ENCODE assay signal across 8 mouse cellular contexts in the genomic region with DNA sequence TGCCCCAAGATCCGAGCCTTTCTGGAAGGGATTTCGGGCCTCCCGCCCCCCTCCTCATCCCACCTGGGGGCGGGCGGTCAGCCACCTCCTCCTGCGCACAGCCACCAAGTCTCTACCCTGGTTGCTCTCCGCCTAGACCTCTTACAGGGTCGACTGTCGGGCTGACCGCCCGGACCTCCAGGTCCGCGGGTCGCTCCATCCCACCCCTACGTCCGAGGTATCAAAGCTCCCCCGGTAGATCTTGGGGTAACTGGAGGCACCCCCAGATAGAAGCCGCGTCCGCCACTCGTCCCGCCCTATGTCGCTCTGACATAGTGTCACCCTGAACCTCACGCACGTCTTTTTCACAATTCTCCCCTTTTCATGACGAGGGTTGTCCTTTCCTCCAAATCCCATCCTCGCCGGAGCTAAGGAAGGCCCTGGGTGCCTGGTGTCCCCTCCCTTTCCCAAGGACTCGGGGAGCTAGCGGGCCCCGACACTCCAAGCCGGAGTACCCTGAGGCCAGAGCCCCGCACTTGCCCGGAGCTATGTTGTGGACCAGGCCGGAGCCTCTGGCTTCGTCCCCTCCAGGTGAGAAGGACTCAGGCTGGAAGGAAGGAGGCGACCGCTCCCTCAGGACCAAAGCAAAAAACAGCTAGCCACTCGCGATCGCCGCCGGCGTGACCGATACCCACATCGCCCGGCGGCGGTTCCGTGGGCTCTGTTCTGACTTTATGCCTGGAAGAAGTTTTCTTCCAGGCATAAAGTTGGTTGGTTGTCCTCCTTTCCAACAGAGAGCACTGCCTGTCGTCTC.
DNase-seq lines count a peak whose midpoint lies in the region; ATAC-seq and TF ChIP-seq lines count a peak whose summit lies in the region.

No protein-coding gene starts in this region.

- H3K27me3 ChIP-seq in heart, postnatal 0 days (ENCODE audit: control insufficient read depth, insufficient read depth, low read length), result peaks cover 21% of the 10 kb centered on the region; the same call in 1 of the 2 replicates
- H3K27me3 ChIP-seq in midbrain, embryonic 14.5 days (ENCODE audit: control insufficient read depth, insufficient read depth, low read length), result peaks cover 41% of the 10 kb centered on the region

- no peak overlapping the region for H3K27ac ChIP-seq in ES-E14 (ENCODE audit: insufficient read depth, low read depth, low read length, poor library complexity, severe bottlenecking)
- no peak overlapping the region for H3K27ac ChIP-seq in heart, postnatal 0 days (ENCODE audit: low read depth)
- no peak overlapping the region for H3K27ac ChIP-seq in midbrain, embryonic 14.5 days (replicated peaks; ENCODE audit: low read depth, low read length)

- ATAC-seq in heart, postnatal 0 days (ENCODE audit: insufficient read depth, low read depth), result peak; percentile 47
- peak; percentile 62 for ATAC-seq in midbrain, embryonic 14.5 days (ENCODE audit: low FRiP score, low TSS enrichment)

- H3K9ac ChIP-seq in ES-E14 (ENCODE audit: insufficient read depth, low read depth, low read length, poor library complexity, severe bottlenecking), result no peak overlapping the region; the same call in 1 of the 2 replicates
- H3K9ac ChIP-seq in heart, postnatal 0 days (replicated peaks; ENCODE audit: low read depth, low read length), result peak overlapping the region; percentile 48
- peak overlapping the region; percentile 59 for H3K9ac ChIP-seq in midbrain, embryonic 14.5 days (replicated peaks; ENCODE audit: low read length)

- in situ Hi-C loops in ES-E14 (cut with MboI; ENCODE audit: low sequenced_read_pairs in 2 of 2, unreplicated experiment in 2 of 2), result loop anchor here in 1 of 2 experiments (5.0 kb wide), 2 partner anchors 83 to 567 kb away; partner anchors contain the start of gene Spag6

- intact Hi-C loops in gastrocnemius, postnatal 14 days (cut with DNase I; ENCODE audit: low total_unique reads), result no loop called here

- no peaks in the 10 kb centered on the region for H3K36me3 ChIP-seq in ES-E14 (ENCODE audit: control insufficient read depth, insufficient read depth, low read length, poor library complexity, severe bottlenecking)
- H3K36me3 ChIP-seq in heart, postnatal 0 days (replicated peaks; ENCODE audit: control insufficient read depth, insufficient read depth, low read length), result no peaks in the 10 kb centered on the region
- no peaks in the 10 kb centered on the region for H3K36me3 ChIP-seq in midbrain, embryonic 14.5 days (ENCODE audit: control insufficient read depth, insufficient read depth, low read length)

- H3K9me3 ChIP-seq in ES-E14 (ENCODE audit: control insufficient read depth, insufficient read depth, low read depth, low read length), result no peaks in the 10 kb centered on the region
- no peaks in the 10 kb centered on the region for H3K9me3 ChIP-seq in heart, postnatal 0 days (replicated peaks; ENCODE audit: control insufficient read depth, low read length)
- H3K9me3 ChIP-seq in midbrain, embryonic 14.5 days (ENCODE audit: control insufficient read depth, low read length), result no peaks in the 10 kb centered on the region

- TF ChIP-seq EP300 in heart, postnatal 0 days (IDR thresholded peaks at IDR 0.05; ENCODE audit: low read depth), result no peak

- peak; percentile 6 for DNase-seq in gastrocnemius, postnatal 14 days
- DNase-seq in gastrocnemius, postnatal 25 days, result no peak
- no peak for DNase-seq in ES-E14 (ENCODE audit: low read depth, low spot score)
- DNase-seq in embryo, embryonic 11 days, result peak; percentile 49
- DNase-seq in heart, postnatal 0 days (ENCODE audit: low spot score), result no peak
- peak; percentile 6 to 36 for DNase-seq in kidney, postnatal 25 days
- DNase-seq in midbrain, embryonic 14.5 days, result peak; percentile 39
- peak; percentile 25 to 33 for DNase-seq in thymus, postnatal 10 days (ENCODE audit: low spot score in 2 of 2)

- 1% methylated on average over 51 of the region's 51 CpGs for WGBS in heart, postnatal 0 days
- 1% methylated on average over 51 of the region's 51 CpGs for WGBS in midbrain, embryonic 14.5 days

- H3K4me2 ChIP-seq in heart, postnatal 0 days (ENCODE audit: low read depth, low read length), result peak overlapping the region; percentile 80
- H3K4me2 ChIP-seq in midbrain, embryonic 14.5 days (ENCODE audit: low read length), result peak overlapping the region; percentile 83

- peak overlapping the region; percentile 43 to 49; a peak in 2 of 4 replicates for H3K4me3 ChIP-seq in ES-E14 (ENCODE audit: insufficient read depth in 1 of 2, low read depth in 1 of 2, low read length in 2 of 2, poor library complexity in 1 of 2, severe bottlenecking in 1 of 2)
- H3K4me3 ChIP-seq in heart, postnatal 0 days (ENCODE audit: low read depth, low read length), result peak overlapping the region; percentile 53
- peak overlapping the region; percentile 39 for H3K4me3 ChIP-seq in midbrain, embryonic 14.5 days (replicated peaks; ENCODE audit: low read depth, low read length)

- no peaks in the 10 kb centered on the region for H3K4me1 ChIP-seq in ES-E14 (ENCODE audit: control insufficient read depth in 2 of 2, insufficient read depth in 2 of 2, low read length in 2 of 2, poor library complexity in 1 of 2)
- H3K4me1 ChIP-seq in heart, postnatal 0 days (ENCODE audit: control insufficient read depth, insufficient read depth), result 0 out of 2 replicates have a peak, but pooled peaks cover 8% of the 10 kb centered on the region
- peaks cover 13% of the 10 kb centered on the region; the same call in 1 of the 2 replicates for H3K4me1 ChIP-seq in midbrain, embryonic 14.5 days (ENCODE audit: control insufficient read depth, insufficient read depth, low read length)

- TF ChIP-seq CTCF in heart, postnatal 0 days (IDR thresholded peaks at IDR 0.05; ENCODE audit: low read depth), result no peak

TF ChIP-seq in ES-E14, 5 proteins besides CTCF, POLR2A, EP300 and RAD21:
- no peak for TF ChIP-seq MAFK (IDR thresholded peaks at IDR 0.05; ENCODE audit: insufficient read depth, low read depth, low read length)
- no peak for TF ChIP-seq ZNF384 (IDR thresholded peaks at IDR 0.05; ENCODE audit: low read depth, low read length)
- no peak for TF ChIP-seq HCFC1 (IDR thresholded peaks at IDR 0.05; ENCODE audit: borderline replicate concordance, insufficient read depth, low read length)
- TF ChIP-seq ZC3H11A (IDR thresholded peaks at IDR 0.05; ENCODE audit: borderline replicate concordance, low read depth, low read length), result no peak
TF ChIP-seq in ES-E14: peak in this region for 0.

Comparison
In these comparisons a context has a peak if more than half of its experiments do, and no peak if none do; other contexts are left out.
1. DNase-seq: peak in gastrocnemius, postnatal 14 days (single experiment), embryo, embryonic 11 days (single experiment), kidney, postnatal 25 days (2 of 2), midbrain, embryonic 14.5 days (single experiment) and thymus, postnatal 10 days (2 of 2); none in gastrocnemius, postnatal 25 days (single experiment), ES-E14 (single experiment) and heart, postnatal 0 days (single experiment).
2. Peak in every context shown above with its lines, with median percentiles within 50 percentile points of each other: H3K4me3 ChIP-seq.